Mouse (Mus musculus): ENCODE data around the gene Zpbp2. TPM values are rescaled to one million over a fixed set of nuclear protein-coding genes. Genes with fewer than 3 reads are reported as not detected.

Gene Zpbp2
- polyA plus RNA-seq (2015; fragmentation: Nextera tagmentation; extraction: Ambion mirVana): 0.13 and 0.25 TPM in 2 replicates

DNA sequence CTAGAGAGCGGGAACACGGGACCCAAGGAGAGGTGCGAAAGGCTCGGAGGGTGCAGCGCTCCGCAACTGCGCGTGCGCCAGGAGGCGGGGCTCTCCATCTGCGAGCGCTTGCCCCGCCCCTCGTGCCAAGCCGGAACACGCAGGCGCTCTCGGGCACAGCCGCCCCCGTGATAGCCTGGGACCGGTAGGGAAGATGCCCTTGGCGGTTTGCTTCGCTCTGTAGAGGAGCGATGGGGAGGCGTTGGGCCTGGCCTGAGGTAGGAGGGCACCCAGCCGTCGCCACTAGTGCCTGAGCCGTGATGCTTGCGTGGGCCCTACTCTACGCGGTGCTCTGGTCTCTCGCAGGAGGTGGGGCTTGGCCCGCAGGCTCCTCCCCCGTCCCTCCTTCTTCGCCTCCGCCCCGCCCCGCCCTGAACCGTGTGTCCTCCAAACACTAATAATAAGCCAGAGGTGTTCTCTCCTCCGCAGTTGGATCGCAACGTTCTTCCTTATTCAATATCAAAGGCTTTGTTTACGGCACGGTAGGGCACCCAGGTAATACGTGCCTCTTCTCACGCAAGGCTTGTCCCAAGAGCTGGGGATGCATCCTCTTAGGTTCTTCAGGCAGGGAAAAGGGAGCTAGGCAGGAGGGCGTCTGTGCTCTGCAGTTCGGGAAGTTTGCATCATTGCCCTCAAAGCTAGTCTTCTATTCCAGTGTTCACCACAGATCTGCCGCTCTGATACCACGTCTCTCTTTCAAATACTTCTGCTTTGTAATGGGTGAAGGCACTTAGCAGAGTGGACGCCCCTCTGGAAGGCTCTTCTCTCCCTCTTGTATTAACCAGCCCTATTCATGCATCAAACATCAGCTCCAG lies at the start of gene Zpbp2:
Gene Zpbp2 (plus strand): TSS at position 123 of the 854 bp plus-strand sequence.
- H3K27ac ChIP-seq (replicated peaks): peak within 1 kb of the TSS; percentile 96
- H3K27me3 ChIP-seq: peaks cover 43% of the 10 kb centered on the region
- H3K4me3 ChIP-seq: peak within 1 kb of the TSS; percentile 87
- H3K9me3 ChIP-seq: no peaks in the 10 kb centered on the region
- no peaks in the 10 kb centered on the region for H3K36me3 ChIP-seq
- peak within 1 kb of the TSS; percentile 86 for H3K9ac ChIP-seq
- under 1% methylated on average over 51 of the region's 51 CpGs for WGBS
- peak within 1 kb of the TSS; percentile 69 for H3K4me2 ChIP-seq
- peak; percentile 98 for ATAC-seq (ENCODE audit: low FRiP score, low read depth)
- H3K4me1 ChIP-seq (replicated peaks): peaks cover 9% of the 10 kb centered on the region

DNA sequence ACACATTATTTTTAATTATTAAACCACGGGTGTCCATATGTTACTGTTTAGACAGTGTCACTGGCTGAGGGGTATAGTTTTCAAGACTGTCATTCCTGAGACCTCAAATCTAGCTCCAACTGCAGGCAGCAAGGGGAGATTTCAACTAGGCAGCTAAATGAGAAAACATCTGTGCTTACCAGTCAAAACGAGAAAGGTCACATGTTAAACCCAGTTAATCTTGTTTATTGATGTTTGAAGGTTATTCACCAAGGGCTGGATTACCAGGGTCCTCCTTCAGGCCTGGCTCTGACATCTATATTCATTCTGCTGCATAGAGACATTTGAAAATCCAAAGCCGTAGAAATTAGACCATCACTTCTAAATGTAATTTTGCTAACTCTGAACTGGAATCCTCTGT lies 46.0 kb upstream of the Zpbp2 start:
- Histone ChIP-seq H3K36me3 (no peaks in the 10 kb centered on the region), H3K9ac (no peak overlapping the region), H3K4me3 (no peak overlapping the region), H3K9me3 (no peaks in the 10 kb centered on the region), H3K27ac (replicated peaks) (no peak overlapping the region), H3K27me3 (no peaks in the 10 kb centered on the region), H3K4me2 (no peak overlapping the region), H3K4me1 (replicated peaks) (no peaks in the 10 kb centered on the region)
- ATAC-seq (ENCODE audit: low FRiP score, low read depth): no peak
- WGBS: 74% methylated on average over 3 of the region's 3 CpGs

DNA sequence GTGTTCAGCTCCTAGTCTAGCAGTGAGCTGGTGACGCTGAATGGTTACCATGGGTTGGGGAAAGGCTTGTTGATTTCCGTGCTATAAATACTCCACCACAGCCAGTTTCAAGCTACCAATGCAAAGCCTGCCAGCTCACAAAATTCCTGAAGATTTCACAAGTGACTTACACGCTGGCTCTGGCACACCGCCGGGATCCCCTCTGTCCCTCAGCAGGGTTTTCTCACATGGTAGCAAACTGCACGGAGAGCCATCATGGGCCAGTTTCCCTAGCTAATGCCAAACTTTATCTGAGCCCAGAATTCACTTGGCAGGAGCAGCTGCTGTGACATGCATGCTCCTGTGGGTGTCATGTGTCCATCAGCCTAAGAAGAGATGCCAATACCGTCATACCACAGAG lies 41.5 kb upstream of the Zpbp2 start:
- Histone ChIP-seq H3K27ac (replicated peaks) (no peak overlapping the region), H3K36me3 (no peaks in the 10 kb centered on the region), H3K4me1 (replicated peaks) (no peaks in the 10 kb centered on the region), H3K4me3 (no peak overlapping the region), H3K9ac (no peak overlapping the region), H3K27me3 (no peaks in the 10 kb centered on the region), H3K9me3 (no peaks in the 10 kb centered on the region), H3K4me2 (no peak overlapping the region)
- no peak for ATAC-seq (ENCODE audit: low FRiP score, low read depth)
- WGBS: 69% methylated on average over 7 of the region's 7 CpGs

DNA sequence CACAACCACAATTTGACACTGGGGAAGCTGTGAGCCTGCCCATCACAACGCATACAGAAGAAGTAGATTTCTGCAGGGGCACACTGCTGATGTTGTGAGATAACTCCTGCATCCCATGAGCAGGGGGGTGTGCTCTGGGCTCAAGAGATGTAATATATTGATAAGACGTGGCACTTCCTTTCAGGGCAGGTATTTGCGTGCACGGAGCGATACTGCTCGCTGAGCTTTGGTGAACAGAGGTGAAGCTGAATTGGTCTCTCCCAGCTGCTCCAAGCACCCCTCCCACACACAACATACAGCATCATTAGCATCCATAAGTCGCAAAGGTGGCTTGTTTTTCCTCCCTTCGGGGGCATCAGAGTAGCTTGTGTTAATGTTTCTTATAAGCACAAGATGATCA lies 40.8 kb upstream of the Zpbp2 start:
- ATAC-seq (ENCODE audit: low FRiP score, low read depth): no peak
- no peak overlapping the region for H3K27ac ChIP-seq (replicated peaks)
- H3K27me3 ChIP-seq: no peaks in the 10 kb centered on the region
- H3K9ac ChIP-seq: no peak overlapping the region
- no peaks in the 10 kb centered on the region for H3K36me3 ChIP-seq
- H3K4me2 ChIP-seq: no peak overlapping the region
- H3K4me3 ChIP-seq: no peak overlapping the region
- H3K4me1 ChIP-seq (replicated peaks): no peaks in the 10 kb centered on the region
- WGBS: 88% methylated on average over 8 of the region's 8 CpGs
- H3K9me3 ChIP-seq: no peaks in the 10 kb centered on the region

DNA sequence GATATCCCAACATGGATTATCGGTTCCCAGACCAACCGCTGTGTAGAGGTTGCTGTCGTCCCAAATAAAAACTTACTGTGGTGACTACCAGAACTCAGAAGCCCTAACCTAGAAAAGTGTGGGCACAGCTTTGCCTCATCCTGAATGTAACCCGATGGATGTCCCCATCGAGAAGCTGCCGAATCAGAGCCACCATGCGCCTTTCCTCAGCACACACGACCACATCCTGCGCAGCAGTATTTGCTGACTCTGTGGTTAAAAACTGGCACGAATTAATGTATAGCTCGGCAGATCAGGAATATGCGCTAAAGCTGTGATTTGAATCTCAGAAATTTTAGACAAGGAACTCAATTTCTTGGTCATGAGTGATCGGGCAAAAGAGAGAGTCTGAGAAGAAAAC lies 38.0 kb upstream of the Zpbp2 start:
- Histone ChIP-seq H3K27me3 (no peaks in the 10 kb centered on the region), H3K4me3 (no peak overlapping the region), H3K9me3 (no peaks in the 10 kb centered on the region), H3K4me1 (replicated peaks) (no peaks in the 10 kb centered on the region), H3K27ac (replicated peaks) (no peak overlapping the region), H3K36me3 (no peaks in the 10 kb centered on the region), H3K4me2 (no peak overlapping the region), H3K9ac (no peak overlapping the region)
- 93% methylated on average over 13 of the region's 13 CpGs for WGBS
- no peak for ATAC-seq (ENCODE audit: low FRiP score, low read depth)

DNA sequence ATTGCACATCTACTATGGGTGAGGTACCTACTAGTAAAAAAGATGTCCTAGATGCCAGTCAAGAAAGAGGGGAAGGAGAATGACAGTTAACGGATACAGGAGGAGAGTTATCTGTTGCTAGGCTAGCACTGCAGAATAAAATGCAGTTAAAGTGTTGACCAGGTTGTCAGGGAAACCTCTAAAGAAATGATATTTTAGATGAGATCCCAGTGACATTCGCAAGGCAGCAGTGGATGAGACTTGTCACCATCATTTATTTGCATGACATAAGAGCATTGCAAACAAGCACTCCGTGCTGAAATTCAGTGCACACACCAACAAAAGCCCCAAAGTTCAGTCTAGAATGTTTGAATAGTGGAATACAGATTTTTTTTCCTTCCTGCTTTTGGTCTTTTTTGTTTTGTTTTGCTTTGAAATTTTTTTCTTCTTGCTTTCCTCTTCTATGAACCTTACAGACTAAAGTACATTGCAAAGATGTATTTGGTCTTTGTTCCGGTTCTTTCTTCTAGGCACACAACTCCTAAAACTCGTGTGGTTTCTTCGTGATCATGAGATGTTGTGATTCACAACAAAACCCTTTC lies 37.5 kb upstream of the Zpbp2 start:
- Histone ChIP-seq H3K36me3 (no peaks in the 10 kb centered on the region), H3K4me1 (replicated peaks) (no peaks in the 10 kb centered on the region), H3K9me3 (no peaks in the 10 kb centered on the region), H3K4me2 (no peak overlapping the region), H3K4me3 (no peak overlapping the region), H3K27ac (replicated peaks) (no peak overlapping the region), H3K9ac (no peak overlapping the region), H3K27me3 (no peaks in the 10 kb centered on the region)
- no peak for ATAC-seq (ENCODE audit: low FRiP score, low read depth)
- 48% methylated on average over 6 of the region's 6 CpGs for WGBS

DNA sequence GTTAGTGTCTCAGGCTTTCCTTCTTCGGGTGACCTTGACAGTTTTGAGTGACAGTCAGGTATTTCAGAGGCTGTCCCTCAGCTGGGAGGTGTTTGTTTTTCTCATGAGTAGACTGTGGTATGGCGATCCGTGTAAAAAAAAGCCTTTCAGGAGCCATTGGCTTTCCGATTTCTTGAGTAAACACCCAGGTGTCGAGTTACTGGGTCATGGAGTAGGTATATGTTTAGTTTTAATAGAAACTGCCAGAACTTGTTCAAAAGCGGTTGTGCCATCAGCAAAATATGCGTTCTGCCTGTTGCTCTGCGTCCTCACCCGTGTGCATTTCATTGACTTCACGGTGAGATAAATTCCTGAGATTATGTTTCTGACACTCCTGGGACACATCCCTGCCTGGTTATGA lies 30.4 kb upstream of the Zpbp2 start:
- WGBS: 64% methylated on average over 10 of the region's 10 CpGs
- Histone ChIP-seq H3K36me3 (no peaks in the 10 kb centered on the region), H3K9me3 (no peaks in the 10 kb centered on the region), H3K4me1 (replicated peaks) (no peaks in the 10 kb centered on the region), H3K4me3 (no peak overlapping the region), H3K27ac (replicated peaks) (no peak overlapping the region), H3K27me3 (no peaks in the 10 kb centered on the region), H3K4me2 (no peak overlapping the region), H3K9ac (no peak overlapping the region)
- ATAC-seq (ENCODE audit: low FRiP score, low read depth): no peak

DNA sequence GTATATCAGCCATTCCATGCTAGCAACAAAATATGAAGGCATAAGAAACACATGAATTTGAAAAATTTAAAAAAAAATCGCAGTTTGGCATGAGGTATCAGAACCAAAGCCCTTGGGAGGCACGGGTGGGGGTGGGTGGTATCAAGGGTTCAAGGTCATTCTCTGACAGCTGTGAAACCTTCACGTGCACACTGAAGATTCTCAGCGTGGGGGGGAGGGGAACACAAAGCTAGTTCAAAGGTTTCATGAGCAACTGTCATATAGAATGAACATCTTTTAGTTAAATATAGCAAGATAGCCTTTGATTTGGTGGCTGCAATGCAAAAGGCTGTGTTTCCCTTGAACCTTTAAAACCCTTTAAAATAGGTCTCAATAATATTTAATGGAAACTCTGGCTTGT lies 25.8 kb upstream of the Zpbp2 start:
- Histone ChIP-seq H3K4me1 (replicated peaks) (no peaks in the 10 kb centered on the region), H3K4me3 (no peak overlapping the region), H3K9me3 (no peaks in the 10 kb centered on the region), H3K4me2 (no peak overlapping the region), H3K27ac (replicated peaks) (no peak overlapping the region), H3K36me3 (no peaks in the 10 kb centered on the region), H3K27me3 (no peaks in the 10 kb centered on the region), H3K9ac (no peak overlapping the region)
- 57% methylated on average over 4 of the region's 4 CpGs for WGBS
- ATAC-seq (ENCODE audit: low FRiP score, low read depth): no peak

DNA sequence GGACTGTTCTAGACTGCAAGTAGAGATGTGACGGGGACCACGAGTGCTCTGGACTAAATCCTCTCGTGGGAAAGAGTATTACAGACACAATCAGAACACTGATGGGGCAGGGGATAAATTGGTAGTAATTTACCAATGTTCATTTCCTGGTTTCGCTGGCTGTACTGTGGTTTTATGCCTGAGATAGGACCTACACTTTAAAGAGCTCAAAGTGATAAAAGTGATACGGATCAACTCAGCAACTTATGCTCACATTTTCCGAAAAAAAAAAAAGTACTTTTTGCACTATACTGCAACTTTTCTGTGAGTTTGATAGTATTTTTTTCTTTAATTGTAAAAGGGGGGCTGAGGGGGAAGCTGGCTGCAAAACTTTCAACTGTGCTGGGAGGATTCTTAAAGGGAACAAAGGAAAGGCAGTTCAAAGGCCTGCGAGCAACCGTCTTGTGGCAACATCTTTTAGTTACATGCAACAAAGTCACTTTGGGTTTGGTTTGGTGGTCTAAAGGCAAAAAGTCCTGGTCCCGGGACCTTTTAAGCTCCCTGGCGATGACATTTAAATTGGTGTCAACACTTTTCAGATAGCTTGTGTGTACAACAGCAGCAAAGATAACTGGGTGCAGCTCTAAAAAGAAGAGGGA lies 24.0 kb upstream of the Zpbp2 start:
- Histone ChIP-seq H3K4me1 (replicated peaks) (no peaks in the 10 kb centered on the region), H3K9ac (no peak overlapping the region), H3K36me3 (no peaks in the 10 kb centered on the region), H3K4me2 (no peak overlapping the region), H3K9me3 (no peaks in the 10 kb centered on the region), H3K27ac (replicated peaks) (no peak overlapping the region), H3K4me3 (no peak overlapping the region), H3K27me3 (no peaks in the 10 kb centered on the region)
- WGBS: 76% methylated on average over 10 of the region's 10 CpGs
- no peak for ATAC-seq (ENCODE audit: low FRiP score, low read depth)

DNA sequence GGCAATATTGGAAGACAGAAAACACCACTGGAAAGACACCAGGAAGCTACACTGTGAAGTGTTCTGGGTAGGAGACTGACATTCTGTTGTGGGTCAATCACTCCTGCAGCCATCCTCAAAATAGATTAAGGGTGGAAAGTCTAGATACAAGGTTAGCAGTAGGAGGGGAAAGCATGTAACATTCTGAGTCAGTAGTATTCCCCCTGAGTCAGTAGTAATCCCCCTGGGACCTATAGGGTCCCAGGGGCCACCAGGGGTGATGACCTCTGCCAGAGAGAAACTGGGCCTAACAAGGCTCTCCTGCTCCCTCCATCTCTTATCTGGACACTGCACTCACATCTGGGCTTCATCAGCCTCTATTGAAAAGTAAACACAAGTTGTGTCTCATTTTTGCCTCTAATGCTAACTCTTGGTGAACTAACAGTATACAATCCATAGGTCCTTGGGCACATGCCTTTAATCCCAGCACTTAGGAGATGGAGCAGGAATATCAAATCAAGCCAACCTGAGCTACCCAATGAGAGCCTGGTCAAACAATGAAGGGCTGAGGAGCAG lies 13.3 kb upstream of the Zpbp2 start:
- H3K9ac ChIP-seq: no peak overlapping the region
- H3K27me3 ChIP-seq: peaks cover 15% of the 10 kb centered on the region
- H3K4me3 ChIP-seq: no peak overlapping the region
- no peaks in the 10 kb centered on the region for H3K36me3 ChIP-seq
- no peak for ATAC-seq (ENCODE audit: low FRiP score, low read depth)
- no peak overlapping the region for H3K4me2 ChIP-seq
- H3K9me3 ChIP-seq: no peaks in the 10 kb centered on the region
- H3K4me1 ChIP-seq (replicated peaks): no peaks in the 10 kb centered on the region
- no peak overlapping the region for H3K27ac ChIP-seq (replicated peaks)

DNA sequence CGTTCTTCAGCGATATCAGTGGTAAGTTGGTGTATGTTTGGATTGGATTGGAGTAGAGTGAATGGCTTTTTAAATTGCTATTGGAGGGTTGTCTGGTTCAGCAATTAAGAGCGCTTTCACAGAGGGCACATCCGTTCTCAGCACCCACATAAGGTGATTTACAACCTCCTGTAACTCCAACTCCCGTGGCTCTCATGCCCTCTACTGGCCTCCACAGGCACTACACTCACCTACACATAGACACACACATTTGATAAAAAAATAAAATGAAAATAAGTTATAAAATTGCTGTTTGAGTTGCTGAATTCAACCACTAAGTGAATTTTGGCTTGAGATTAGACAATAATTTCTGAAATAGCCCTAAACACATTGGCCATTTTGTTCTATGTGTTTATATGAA lies 10.6 kb upstream of the Zpbp2 start:
- Histone ChIP-seq H3K27ac (replicated peaks) (no peak overlapping the region), H3K27me3 (peaks cover 33% of the 10 kb centered on the region), H3K4me2 (no peak overlapping the region), H3K4me3 (no peak overlapping the region), H3K4me1 (replicated peaks) (peaks cover 2% of the 10 kb centered on the region), H3K9ac (no peak overlapping the region), H3K36me3 (no peaks in the 10 kb centered on the region), H3K9me3 (no peaks in the 10 kb centered on the region)
- 87% methylated on average over 5 of the region's 5 CpGs for WGBS
- no peak for ATAC-seq (ENCODE audit: low FRiP score, low read depth)

DNA sequence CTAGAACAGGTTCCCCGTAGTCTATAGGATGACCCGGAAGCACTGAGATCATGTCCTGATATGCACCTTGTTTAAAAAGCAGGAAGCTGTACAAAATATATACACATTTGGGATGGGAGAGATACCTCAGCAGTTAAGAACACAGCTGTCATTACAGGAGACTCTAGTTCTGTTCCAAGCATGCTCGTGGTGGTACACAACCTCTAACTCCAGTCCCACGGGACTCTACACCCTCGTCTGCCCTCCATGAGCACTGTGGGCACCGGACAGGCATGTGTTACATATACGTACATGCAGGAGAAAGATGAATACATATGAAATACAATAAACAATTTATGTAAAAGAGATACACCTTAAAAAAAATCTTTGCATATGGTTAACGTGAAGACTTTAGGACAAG lies 8.3 kb upstream of the Zpbp2 start:
- no peak for ATAC-seq (ENCODE audit: low FRiP score, low read depth)
- WGBS: 81% methylated on average over 8 of the region's 8 CpGs
- Histone ChIP-seq H3K9me3 (no peaks in the 10 kb centered on the region), H3K36me3 (no peaks in the 10 kb centered on the region), H3K4me2 (no peak overlapping the region), H3K4me3 (no peak overlapping the region), H3K9ac (no peak overlapping the region), H3K27ac (replicated peaks) (no peak overlapping the region), H3K27me3 (peaks cover 56% of the 10 kb centered on the region), H3K4me1 (replicated peaks) (peaks cover 9% of the 10 kb centered on the region)

All from hindbrain, embryonic 15.5 days (tissue).